Mouse (Mus musculus): ENCODE measurements around the gene Rnf169.

- TF ChIP-seq CTCF (IDR thresholded peaks at IDR 0.05; ENCODE audit: extremely low read depth, insufficient read length, insufficient replicate concordance, low read depth, low read length) (no peak), POLR2A (IDR thresholded peaks at IDR 0.05; ENCODE audit: low read depth, low read length) (no peak)
Observed at GRCm38 (mm10) chr7:99887230-99887735, 93.0 kb downstream of the Rnf169 start.
